Mouse (Mus musculus): ENCODE measurements around the gene Cfap99.

DNA sequence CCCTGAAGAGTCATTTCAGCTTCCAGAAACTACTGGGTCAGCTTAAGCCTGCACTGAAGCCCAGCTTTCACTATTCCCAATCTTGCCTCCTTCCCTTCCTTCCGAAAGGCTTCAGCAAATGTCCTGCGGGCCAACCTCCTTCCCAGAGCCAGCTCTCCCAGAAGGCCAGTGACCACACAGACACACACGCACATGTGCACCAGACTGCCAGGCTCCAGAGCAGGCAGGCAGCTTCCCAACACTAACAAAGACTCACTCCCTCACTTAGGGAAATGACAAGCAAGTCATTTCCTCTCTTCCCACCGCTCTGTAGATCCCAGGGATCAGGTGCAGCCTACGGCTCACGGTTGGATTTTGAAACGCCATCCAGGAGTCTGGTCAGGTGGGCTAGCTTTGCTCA is 12.2 kb upstream of the Cfap99 start:
- TF ChIP-seq POLR2A (IDR thresholded peaks at IDR 0.05; ENCODE audit: borderline replicate concordance, extremely low read depth, insufficient read depth, insufficient read length, poor library complexity, severe bottlenecking): no peak
- TF ChIP-seq CTCF (IDR thresholded peaks at IDR 0.05; ENCODE audit: borderline replicate concordance, extremely low read depth, insufficient read depth, insufficient read length): no peak
